Mouse (Mus musculus) brown adipose tissue, adult 24 weeks (tissue): ENCODE results near the gene Raly. TPM values are rescaled to one million over a fixed set of nuclear protein-coding genes. Genes with fewer than 3 reads are reported as not detected.

Experiments used
- H3K27ac ChIP-seq: fragments of 200-500 bp; replicated peaks from 2 replicates; pipeline ENCODE4 v1.5.1; 2012; ENCODE audit warnings: low read depth, mild to moderate bottlenecking, low read length
- H3K4me1 ChIP-seq: fragments of 200-500 bp; 2 replicates; pipeline ENCODE4 v1.6.1; 2012; ENCODE audit warnings: low read length, mixed read lengths; ENCODE audit not compliant: control insufficient read depth, insufficient read depth, insufficient read length
- H3K4me3 ChIP-seq: fragments of 200-500 bp; 2 replicates; pipeline ENCODE4 v1.5.1; 2012; ENCODE audit warnings: low read depth, mild to moderate bottlenecking, low read length, moderate library complexity; ENCODE audit not compliant: insufficient read depth
- polyA plus RNA-seq: library from polyadenylated mRNA; stranded (reverse); fragments of >200 nt; gene quantifications from 2 replicates; pipeline ENCODE4 v1.2.4, GENCODE M21; 2012; ENCODE audit not compliant: missing spikeins, insufficient read depth, insufficient read length

Raly gene
- polyA plus RNA-seq, 1 experiment, result 51.8 TPM

DNA sequence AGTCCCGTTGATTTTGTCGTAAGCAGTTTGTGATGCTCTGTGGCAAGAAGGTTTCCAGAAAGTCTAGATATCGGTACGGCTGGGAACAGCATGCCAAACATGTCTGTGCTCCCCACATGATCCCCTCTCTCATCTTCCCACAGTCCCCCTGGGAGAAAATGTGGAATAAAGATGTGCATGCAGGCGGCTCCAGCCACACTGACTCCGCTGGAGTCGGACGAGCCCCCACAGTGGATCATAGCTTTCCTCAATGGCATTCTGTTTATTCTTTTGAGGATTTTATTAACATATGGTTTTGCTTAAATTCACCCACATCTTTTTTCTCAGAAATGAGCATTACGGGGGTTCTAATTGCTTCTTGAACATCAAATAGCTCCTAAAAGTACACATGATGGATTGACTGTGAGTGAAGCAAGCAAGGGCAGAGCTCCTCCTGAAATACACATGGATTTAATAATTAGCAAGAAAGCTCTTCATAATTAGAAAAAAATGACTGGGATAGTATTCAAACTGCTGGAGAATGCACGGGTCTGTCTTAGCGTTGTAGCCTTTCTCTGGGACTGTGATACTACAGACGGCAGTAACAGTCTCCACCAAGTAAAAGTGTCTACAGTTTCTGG, 125.1 kb downstream of the Raly start:
- no peak overlapping the region for H3K27ac ChIP-seq
- H3K4me3 ChIP-seq, result no peak overlapping the region
- no peaks in the 10 kb centered on the region for H3K4me1 ChIP-seq

DNA sequence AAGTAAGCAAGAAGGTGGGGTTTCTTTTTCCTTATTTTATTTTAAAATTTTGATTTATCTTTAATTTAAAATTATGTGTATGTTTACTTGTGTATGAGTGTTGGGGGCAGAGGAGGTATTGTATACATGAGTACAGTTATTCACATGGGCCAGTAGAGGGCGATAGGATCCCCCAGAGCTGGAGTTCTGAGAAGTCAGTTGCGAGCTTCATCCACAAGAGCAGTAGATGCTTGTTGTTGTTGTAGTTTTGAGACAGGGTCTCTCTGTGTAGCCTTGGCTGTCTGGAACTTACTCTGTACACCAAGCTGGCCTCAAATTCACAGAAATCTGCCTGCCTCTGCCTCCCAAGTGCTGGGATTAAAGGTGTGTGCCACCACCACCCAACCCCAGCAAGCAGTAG, 125.7 kb downstream of the Raly start:
- Histone ChIP-seq H3K4me1 (no peaks in the 10 kb centered on the region), H3K4me3 (no peak overlapping the region), H3K27ac (no peak overlapping the region)

Other genes starting within 250 kb of the Raly start
- gene 1700003F12Rik, start 244.0 kb upstream of the Raly start, polyA plus RNA-seq, result not detected in 2 replicates
- not detected in 2 replicates for gene Actl10, start 239.3 kb upstream of the Raly start, polyA plus RNA-seq
- gene Necab3, start 232.2 kb upstream of the Raly start, polyA plus RNA-seq, result not detected in 2 replicates
- gene E2f1, start 221.2 kb upstream of the Raly start, polyA plus RNA-seq, result 0.63 and 1.3 TPM in 2 replicates
- gene Pxmp4, start 187.4 kb upstream of the Raly start, polyA plus RNA-seq, result 44.4 and 59.3 TPM in 2 replicates
- 0.71 and 0.88 TPM in 2 replicates for gene Zfp341, start 177.8 kb upstream of the Raly start, polyA plus RNA-seq
- gene 4930519P11Rik, start 177.7 kb upstream of the Raly start, polyA plus RNA-seq, result not detected in 2 replicates
- 108 TPM in 2 replicates for gene Chmp4b, start 139.4 kb upstream of the Raly start, polyA plus RNA-seq
- gene Gm14214, start 21.1 kb upstream of the Raly start, polyA plus RNA-seq, result not detected in 2 replicates
- gene a, start 306 bp downstream of the Raly start, polyA plus RNA-seq, result not detected in 2 replicates
- gene Eif2s2, start 101.8 kb downstream of the Raly start, polyA plus RNA-seq, result 65.4 and 71.7 TPM in 2 replicates
- not detected in 2 replicates for gene Gm14226, start 227.2 kb downstream of the Raly start, polyA plus RNA-seq